Mouse (Mus musculus): ENCODE data around the gene Rftn1.

DNA sequence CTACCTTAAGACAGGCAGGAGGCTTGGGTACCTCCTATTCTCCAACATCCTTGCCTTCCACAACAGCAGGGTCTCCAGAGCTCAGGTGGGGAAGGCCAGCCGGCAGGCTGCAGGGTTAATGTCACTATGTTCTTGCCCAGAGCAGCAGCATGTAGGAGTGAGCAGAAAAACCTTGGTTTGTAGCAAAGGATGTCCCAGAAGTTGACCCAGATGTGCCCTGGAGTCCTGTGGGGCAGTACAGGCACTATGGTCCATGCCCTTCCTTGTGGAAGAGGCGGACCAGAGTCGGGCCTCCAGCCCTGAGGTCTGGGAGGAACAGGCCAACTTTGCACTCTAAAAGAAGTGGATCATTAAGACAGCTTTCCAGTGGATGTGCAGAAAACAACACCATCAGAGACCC, 196.8 kb downstream of the Rftn1 start:
- TF ChIP-seq EP300 (IDR thresholded peaks at IDR 0.05; ENCODE audit: insufficient read depth, low read depth, low read length) (no peak), POLR2A (IDR thresholded peaks at IDR 0.05; ENCODE audit: insufficient read depth, low read length) (no peak)
